Mouse (Mus musculus): ENCODE data around the gene Kcnq2.

The Kcnq2 gene

GRCm38 (mm10) chr2:181048252-181048945 is 86.7 kb downstream of the Kcnq2 start:
- DNase-seq (ENCODE audit: extremely low read depth, insufficient read length, low spot score): no peak

- no peak for DNase-seq (ENCODE audit: extremely low read depth, insufficient read length, low spot score)
These were observed 91.1 kb downstream of the Kcnq2 start for GRCm38 (mm10) chr2:181044001-181044400.

GRCm38 (mm10) chr2:181043437-181043836 is 91.7 kb downstream of the Kcnq2 start, which contains the start of gene Chrna4:
TSS of gene Chrna4 (minus strand) at chr2:181043546.
- DNase-seq (ENCODE audit: extremely low read depth, insufficient read length, low spot score): no peak

- DNase-seq (ENCODE audit: extremely low read depth, insufficient read length, low spot score): no peak
These were observed 92.7 kb downstream of the Kcnq2 start for GRCm38 (mm10) chr2:181042376-181042775.

- DNase-seq (ENCODE audit: extremely low read depth, insufficient read length, low spot score): no peak
These were observed 93.2 kb downstream of the Kcnq2 start for GRCm38 (mm10) chr2:181041941-181042340.

GRCm38 (mm10) chr2:181039356-181039680 is 95.8 kb downstream of the Kcnq2 start:
- DNase-seq (ENCODE audit: extremely low read depth, insufficient read length, low spot score): no peak

GRCm38 (mm10) chr2:181038644-181039355 is 96.3 kb downstream of the Kcnq2 start:
- DNase-seq (ENCODE audit: extremely low read depth, insufficient read length, low spot score): no peak

GRCm38 (mm10) chr2:181036561-181036960 is 98.5 kb downstream of the Kcnq2 start:
- DNase-seq (ENCODE audit: extremely low read depth, insufficient read length, low spot score): no peak

- no peak for DNase-seq (ENCODE audit: extremely low read depth, insufficient read length, low spot score)
These were observed 99.9 kb downstream of the Kcnq2 start for GRCm38 (mm10) chr2:181035186-181035585.

- DNase-seq (ENCODE audit: extremely low read depth, insufficient read length, low spot score): no peak
These were observed 101.8 kb downstream of the Kcnq2 start for GRCm38 (mm10) chr2:181033310-181033709.

GRCm38 (mm10) chr2:181032407-181032806 is 102.7 kb downstream of the Kcnq2 start:
- no peak for DNase-seq (ENCODE audit: extremely low read depth, insufficient read length, low spot score)

GRCm38 (mm10) chr2:181031406-181031934 is 103.6 kb downstream of the Kcnq2 start:
- DNase-seq (ENCODE audit: extremely low read depth, insufficient read length, low spot score): no peak
